Mouse (Mus musculus) 3134 (cell line): ENCODE results near the gene Hcn2.
"Not testable (repeated sequence)": the region's sequence is repeated elsewhere in the genome, so short reads cannot be mapped to it uniquely, and the experiment has no call there.

Experiments used
- DNase-seq: peaks from one replicate; pipeline ENCODE4 v3.0.0-alpha.2; 2011; ENCODE audit warnings: low spot score; ENCODE audit not compliant: insufficient read length; ENCODE audit errors: extremely low read depth

Gene Hcn2

DNA sequence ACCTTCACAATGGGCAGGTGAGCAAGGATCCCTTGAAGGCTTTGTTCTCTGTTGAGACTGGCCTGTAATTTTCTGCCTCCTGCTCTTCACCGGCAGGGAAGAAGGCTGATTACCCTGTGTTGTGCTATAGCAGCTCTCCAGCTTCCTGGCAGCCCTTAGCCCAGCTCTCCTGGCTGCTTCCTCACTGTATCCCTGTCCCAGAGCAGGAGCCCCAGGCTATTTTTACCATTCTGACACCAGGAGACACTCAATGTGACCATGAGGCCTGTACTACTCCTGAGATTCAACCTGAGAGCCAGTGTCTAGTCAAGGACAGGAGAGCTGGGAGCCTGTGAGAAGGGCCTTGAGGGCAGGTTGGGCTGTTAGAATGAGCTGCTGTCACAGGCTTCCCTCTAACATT lies 29.7 kb upstream of the Hcn2 start:
- no peak for DNase-seq

- DNase-seq = no peak
Observed at GRCm38 (mm10) chr10:79687513-79687912, 28.9 kb upstream of the Hcn2 start.

- DNase-seq = no peak
Observed at GRCm38 (mm10) chr10:79688720-79689119, 27.7 kb upstream of the Hcn2 start, which contains the start of gene Gzmm. Gene Gzmm (plus strand): TSS chr10:79689020.

- DNase-seq = no peak
Observed at GRCm38 (mm10) chr10:79689178-79689577, 27.3 kb upstream of the Hcn2 start.

DNA sequence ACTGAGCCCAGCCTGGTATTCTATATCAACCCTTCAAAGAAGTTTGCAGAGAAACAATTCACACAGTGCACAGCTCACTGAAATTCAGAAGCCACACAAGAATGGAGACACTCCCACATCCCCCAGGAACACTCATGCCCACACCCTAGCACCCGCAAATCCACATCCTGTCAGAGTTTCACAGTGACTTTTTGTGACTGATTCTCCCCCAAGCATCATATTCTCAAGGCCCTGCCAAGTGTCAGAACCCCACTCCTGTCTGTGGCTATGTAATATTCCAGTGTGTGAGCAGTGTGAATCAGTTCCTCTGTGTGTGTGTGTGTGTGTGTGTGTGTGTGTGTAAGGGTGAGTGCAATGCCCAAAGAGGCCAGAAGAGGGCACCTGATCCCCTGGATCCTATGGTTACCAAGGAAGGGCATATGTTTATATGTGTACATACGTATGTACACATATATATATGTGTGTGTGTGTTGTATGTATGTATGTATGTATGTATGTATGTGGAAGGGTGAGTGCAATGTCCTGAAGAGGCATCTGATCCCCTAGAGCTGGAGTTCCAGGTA lies 24.4 kb upstream of the Hcn2 start:
- DNase-seq = no peak

GRCm38 (mm10) chr10:79693580-79694378 lies 22.7 kb upstream of the Hcn2 start:
- no peak for DNase-seq

DNA sequence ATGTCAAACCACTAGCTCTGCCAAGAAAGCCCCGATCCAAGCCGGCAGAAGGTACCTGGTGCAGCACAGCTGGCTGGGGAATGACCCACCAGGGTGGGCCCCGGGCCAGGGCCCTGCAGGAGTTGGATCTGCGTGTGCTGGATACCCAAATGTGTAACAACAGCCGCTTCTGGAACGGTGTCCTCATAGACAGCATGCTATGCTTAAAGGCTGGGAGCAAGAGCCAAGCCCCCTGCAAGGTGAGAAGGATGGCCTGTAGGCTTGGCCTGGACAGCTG lies 22.1 kb upstream of the Hcn2 start:
- DNase-seq = no peak

- DNase-seq = no peak
Observed at GRCm38 (mm10) chr10:79695231-79696128, 21.0 kb upstream of the Hcn2 start.

DNA sequence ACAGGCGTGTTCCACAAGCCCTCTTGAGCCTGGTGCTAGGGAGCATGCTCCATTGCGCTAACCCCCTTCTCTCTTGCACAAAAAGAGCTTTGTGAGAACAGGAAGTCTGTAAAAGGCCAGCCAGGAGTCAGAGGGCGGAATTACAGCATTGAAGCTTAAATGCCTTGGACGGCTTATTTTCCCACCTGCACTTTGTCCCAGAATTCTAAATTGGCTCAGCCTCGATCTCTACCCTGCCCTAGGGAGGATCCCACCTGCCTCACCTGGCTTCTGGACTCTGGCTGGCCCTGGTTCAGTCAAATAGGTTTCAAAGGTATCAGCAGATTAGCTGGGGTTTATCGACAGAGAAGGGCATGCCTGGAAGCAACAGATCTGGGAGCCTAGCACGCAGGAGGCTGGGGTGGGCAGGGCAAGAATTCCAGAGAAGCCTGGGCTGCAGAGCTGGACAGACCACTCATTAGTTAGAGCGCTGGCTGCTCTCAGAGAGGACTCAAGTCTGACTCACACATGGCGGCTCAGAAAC lies 20.2 kb upstream of the Hcn2 start:
- no peak for DNase-seq

DNA sequence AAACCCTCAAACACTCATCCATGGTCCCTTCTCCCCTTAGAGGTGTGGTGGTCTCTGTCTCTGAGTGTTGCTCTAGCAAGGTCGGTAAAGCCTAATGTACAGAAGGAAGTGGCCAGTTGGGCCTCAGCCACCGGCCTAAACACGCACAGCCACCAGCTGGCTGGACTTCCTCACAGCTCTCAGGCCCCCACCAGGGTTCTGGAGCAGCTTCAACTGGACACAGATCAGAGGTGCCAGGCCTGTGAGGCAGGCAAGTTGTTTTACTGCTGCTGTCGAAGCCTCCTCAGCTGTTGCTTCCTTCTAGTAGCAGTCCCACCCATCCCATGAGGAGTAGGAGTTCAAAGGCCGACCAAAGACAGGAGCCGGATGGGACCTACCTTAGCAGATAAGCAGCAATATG lies 18.5 kb upstream of the Hcn2 start:
- no peak for DNase-seq

GRCm38 (mm10) chr10:79698459-79698858 lies 18.0 kb upstream of the Hcn2 start:
- DNase-seq = no peak

GRCm38 (mm10) chr10:79700676-79701075 lies 15.8 kb upstream of the Hcn2 start:
- no peak for DNase-seq

DNA sequence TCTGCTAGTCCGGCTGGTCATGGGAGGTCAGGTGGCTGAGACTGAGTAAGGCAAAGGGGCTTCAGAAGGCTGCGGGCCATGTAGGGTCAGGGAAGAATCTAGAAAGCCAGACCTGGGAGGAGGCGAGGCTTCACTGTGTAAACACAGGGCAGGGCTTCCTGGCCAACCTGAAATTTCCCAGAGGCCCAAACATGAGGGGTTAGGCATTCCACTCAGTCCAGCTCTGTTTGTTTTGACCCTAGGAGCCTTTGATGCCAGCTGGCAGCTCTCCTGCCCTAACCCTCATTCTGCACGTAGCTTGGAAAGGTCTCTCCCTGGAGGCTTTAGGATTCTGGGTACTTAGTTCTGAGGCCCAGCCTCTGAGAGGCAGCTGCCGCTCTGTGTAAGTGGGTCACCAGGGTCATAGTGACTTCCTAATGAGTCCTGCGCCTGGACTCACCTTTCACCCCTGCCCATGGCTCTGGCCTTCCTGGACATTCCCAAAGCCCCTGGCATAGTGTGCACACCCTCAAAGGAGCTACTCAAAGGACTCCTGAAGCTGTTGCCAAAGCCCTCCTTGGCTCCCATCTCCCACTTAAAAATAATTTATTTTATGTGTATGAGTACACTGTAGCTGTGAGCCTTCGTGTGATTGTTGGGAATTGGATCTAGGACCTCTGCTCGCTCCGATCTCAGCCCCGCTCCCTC lies 14.8 kb upstream of the Hcn2 start:
- no peak for DNase-seq

- not testable (repeated sequence) for DNase-seq
Observed at GRCm38 (mm10) chr10:79702970-79703369, 13.5 kb upstream of the Hcn2 start.

DNA sequence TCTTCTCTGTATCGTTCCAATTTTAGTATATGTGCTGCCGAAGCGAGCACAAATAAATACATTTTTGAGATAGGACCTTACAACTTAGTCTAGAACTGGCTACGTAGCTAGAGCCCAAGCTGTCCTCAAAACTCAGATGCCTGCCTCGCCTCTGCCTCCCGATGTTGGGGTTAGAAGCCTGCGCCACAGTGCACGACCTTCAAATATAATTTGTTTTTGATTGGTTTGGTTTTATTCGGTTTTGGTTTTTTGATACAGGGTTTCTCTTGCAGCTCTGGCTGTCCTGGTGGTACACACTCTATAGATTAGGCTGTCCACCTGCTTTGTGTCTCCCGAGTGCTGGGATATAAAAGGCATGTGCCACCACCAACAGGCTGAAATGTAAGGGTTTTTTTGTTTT lies 12.9 kb upstream of the Hcn2 start:
- no peak for DNase-seq

DNA sequence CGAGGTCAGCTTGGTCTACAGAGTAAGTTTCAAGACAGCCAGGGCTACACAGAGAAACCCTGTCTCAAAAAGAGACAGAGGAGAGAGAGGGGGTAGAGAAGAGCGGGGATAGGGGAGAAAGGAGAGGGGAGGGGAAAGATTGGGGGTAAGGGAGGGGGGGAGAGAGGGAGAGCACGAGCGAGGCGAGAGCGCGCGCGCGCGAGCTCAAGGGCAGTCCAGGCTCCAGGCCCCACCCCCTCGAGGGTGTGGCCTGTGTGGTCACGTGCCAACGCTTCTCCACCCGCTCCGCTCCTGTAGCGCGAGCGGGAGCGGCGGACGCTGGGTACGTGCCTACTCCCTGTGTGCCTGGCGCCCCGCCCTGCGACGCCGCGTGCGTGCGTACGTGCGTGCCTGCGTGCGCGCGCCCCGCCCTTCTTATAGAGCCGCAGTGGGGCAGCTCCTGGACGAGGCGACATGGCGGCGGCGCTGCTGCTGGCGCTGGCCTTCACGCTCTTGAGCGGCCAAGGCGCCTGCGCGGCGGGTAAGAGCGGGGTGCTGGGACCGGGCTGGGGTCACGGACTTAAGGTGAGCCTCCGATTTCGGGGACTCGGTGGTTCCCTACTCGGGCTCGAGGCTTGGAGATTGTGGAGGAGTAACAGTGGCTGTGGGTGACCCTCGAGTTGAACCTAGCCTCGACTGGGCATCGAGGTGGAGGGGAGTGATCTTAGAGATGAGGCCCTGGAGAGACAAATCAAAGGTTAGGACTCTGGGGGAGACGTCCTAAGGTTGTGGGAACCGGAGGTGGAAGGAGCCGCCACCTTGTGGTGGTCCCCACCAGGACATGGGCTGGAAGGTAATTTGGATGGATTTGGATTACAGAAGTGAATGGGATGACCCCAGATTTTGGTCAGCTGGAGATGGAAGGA lies 12.1 kb upstream of the Hcn2 start, which contains the start of gene Bsg:
TSS of gene Bsg (plus strand) at position 427 of the 905 bp plus-strand sequence.
- peak; percentile 99 for DNase-seq

DNA sequence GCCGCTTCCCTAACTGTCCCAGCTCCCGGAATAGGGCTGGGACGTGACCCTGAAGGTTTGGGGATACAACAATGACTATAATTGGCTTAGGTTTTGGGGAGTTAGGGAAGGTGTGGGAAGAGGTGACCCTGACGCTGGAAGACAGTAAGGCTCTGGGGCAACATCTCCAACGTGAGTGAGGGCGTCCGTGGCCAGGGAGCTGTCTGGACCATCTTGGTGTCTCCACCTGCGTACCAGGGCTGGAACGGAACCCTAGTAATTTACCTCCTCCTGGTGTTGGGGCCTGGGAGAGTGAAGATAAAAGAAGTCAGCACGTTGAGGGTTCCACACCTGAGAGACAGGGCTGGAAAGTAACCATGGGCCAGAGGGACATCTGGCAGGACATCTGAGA lies 11.5 kb upstream of the Hcn2 start:
- DNase-seq = no peak

- no peak for DNase-seq
Observed at GRCm38 (mm10) chr10:79705951-79706350, 10.5 kb upstream of the Hcn2 start.

GRCm38 (mm10) chr10:79706406-79707094 lies 9.9 kb upstream of the Hcn2 start:
- DNase-seq = no peak
